Mouse (Mus musculus): ENCODE results near the gene Fam185a. TPM values are rescaled to one million over a fixed set of nuclear protein-coding genes. Genes with fewer than 3 reads are reported as not detected.

Fam185a gene
- polyA plus RNA-seq, 1 experiment from 2014 or later = 7.7 TPM

DNA sequence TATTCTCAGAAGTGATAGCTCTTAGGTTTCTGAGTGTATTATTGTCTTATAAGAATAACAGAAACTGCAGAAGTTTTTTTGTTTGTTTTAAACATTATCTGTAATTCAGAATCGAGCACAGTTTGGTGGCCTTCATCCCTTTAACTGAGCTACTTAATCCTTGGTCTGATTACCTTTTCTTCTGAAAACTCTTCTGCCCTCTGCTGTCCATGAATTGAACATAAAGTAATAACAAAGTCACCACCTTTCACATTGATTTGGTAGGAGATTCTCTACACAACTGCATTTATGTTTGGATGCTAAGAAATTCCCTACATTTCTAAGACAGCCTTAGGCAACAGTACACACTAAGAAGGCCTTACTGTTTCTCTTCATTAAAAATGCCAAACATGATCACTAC is 4.1 kb upstream of the Fam185a start:
- Histone ChIP-seq H3K27ac (ENCODE audit: low read length) (no peak overlapping the region), H3K9me3 (ENCODE audit: low read length) (0 out of 2 replicates have a peak, but pooled peaks cover 3% of the 10 kb centered on the region), H3K9ac (replicated peaks; ENCODE audit: low read length) (no peak overlapping the region), H3K27me3 (ENCODE audit: insufficient read depth, low read length) (no peaks in the 10 kb centered on the region), H3K4me1 (ENCODE audit: insufficient read depth, low read length) (peaks cover 2% of the 10 kb centered on the region), H3K4me2 (replicated peaks; ENCODE audit: low read depth, low read length) (no peak overlapping the region), H3K36me3 (ENCODE audit: insufficient read depth, low read length) (no peaks in the 10 kb centered on the region), H3K4me3 (ENCODE audit: low read length) (no peak overlapping the region)
- no peak for ATAC-seq (ENCODE audit: low FRiP score, low TSS enrichment)
- 20% methylated on average over 1 of the region's 1 CpGs for WGBS

DNA sequence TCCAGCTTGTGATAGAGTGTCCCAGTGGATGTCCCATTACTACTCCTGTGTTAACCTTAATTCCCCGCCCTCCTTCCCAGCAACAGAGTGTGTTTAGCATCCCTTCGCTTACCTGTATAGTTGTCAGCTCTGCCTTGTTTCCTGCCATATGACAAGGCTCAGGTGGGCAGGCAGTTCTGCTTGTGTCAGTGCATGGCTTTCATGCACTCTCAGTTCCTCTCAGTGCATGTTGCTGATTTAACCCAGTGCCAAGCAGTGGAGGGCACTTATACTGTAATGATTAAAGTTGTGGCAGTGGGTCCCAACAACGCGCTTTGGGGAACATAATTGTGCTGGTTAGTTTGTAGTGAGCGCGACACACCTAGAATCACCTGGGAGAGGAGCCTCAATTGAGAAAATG is 1.9 kb downstream of the Fam185a start:
- Histone ChIP-seq H3K9me3 (ENCODE audit: low read length) (no peaks in the 10 kb centered on the region), H3K27me3 (ENCODE audit: insufficient read depth, low read length) (no peaks in the 10 kb centered on the region), H3K27ac (ENCODE audit: low read length) (no peak overlapping the region), H3K9ac (replicated peaks; ENCODE audit: low read length) (no peak overlapping the region), H3K4me2 (replicated peaks; ENCODE audit: low read depth, low read length) (no peak overlapping the region), H3K36me3 (ENCODE audit: insufficient read depth, low read length) (no peaks in the 10 kb centered on the region), H3K4me3 (ENCODE audit: low read length) (no peak overlapping the region; the same call in 1 of the 2 replicates), H3K4me1 (ENCODE audit: insufficient read depth, low read length) (peaks cover 13% of the 10 kb centered on the region)
- 95% methylated on average over 6 of the region's 6 CpGs for WGBS
- no peak for ATAC-seq (ENCODE audit: low FRiP score, low TSS enrichment)

- Histone ChIP-seq H3K36me3 (ENCODE audit: insufficient read depth, low read length) (no peaks in the 10 kb centered on the region), H3K4me2 (replicated peaks; ENCODE audit: low read depth, low read length) (no peak overlapping the region), H3K9ac (replicated peaks; ENCODE audit: low read length) (no peak overlapping the region), H3K4me1 (ENCODE audit: insufficient read depth, low read length) (no peaks in the 10 kb centered on the region), H3K9me3 (ENCODE audit: low read length) (no peaks in the 10 kb centered on the region), H3K27me3 (ENCODE audit: insufficient read depth, low read length) (no peaks in the 10 kb centered on the region), H3K27ac (ENCODE audit: low read length) (no peak overlapping the region), H3K4me3 (ENCODE audit: low read length) (no peak overlapping the region)
- WGBS = 67% methylated on average over 11 of the region's 11 CpGs
- ATAC-seq (ENCODE audit: low FRiP score, low TSS enrichment) = peak; percentile 67; the same call in 1 of the 2 replicates
Measured at GRCm38 (mm10) chr5:21434148-21434929, 9.6 kb downstream of the Fam185a start.

DNA sequence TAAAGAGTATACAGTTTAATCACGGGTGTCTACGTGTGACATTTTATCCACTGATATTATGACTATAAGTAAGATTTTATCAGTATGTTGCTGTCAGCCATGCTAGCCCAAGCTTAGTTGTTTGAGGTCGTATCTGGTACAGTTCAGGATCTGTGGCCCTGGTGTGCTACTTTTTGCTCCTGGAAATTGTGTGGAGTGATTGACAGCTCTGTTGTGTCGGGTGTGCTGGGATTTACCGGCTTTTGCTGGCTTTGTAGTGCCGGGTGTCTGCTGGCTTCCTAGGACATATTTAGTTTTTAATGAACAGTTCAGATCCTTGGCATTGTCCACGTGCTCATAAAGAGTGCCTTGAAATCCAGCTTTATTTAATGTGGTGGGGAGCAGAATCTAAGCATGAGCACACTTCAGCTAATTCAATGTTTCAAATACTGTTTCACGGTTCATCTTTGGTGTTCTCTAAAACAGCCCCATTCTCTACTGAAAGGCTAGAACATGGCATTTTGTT is 11.8 kb downstream of the Fam185a start:
- no peak overlapping the region for H3K4me3 ChIP-seq (ENCODE audit: low read length)
- WGBS = 81% methylated on average over 8 of the region's 8 CpGs
- H3K4me2 ChIP-seq (replicated peaks; ENCODE audit: low read depth, low read length) = no peak overlapping the region
- no peaks in the 10 kb centered on the region for H3K9me3 ChIP-seq (ENCODE audit: low read length)
- H3K36me3 ChIP-seq (ENCODE audit: insufficient read depth, low read length) = no peaks in the 10 kb centered on the region
- no peak overlapping the region for H3K27ac ChIP-seq (ENCODE audit: low read length)
- H3K4me1 ChIP-seq (ENCODE audit: insufficient read depth, low read length) = no peaks in the 10 kb centered on the region; the same call in 1 of the 2 replicates
- no peak overlapping the region for H3K9ac ChIP-seq (replicated peaks; ENCODE audit: low read length)
- no peak for ATAC-seq (ENCODE audit: low FRiP score, low TSS enrichment)
- H3K27me3 ChIP-seq (ENCODE audit: insufficient read depth, low read length) = no peaks in the 10 kb centered on the region

GRCm38 (mm10) chr5:21438428-21438827 is 13.7 kb downstream of the Fam185a start:
- H3K4me3 ChIP-seq (ENCODE audit: low read length) = no peak overlapping the region
- no peaks in the 10 kb centered on the region for H3K27me3 ChIP-seq (ENCODE audit: insufficient read depth, low read length)
- no peak overlapping the region for H3K9ac ChIP-seq (replicated peaks; ENCODE audit: low read length)
- H3K4me1 ChIP-seq (ENCODE audit: insufficient read depth, low read length) = no peaks in the 10 kb centered on the region; the same call in 1 of the 2 replicates
- H3K9me3 ChIP-seq (ENCODE audit: low read length) = no peaks in the 10 kb centered on the region
- 81% methylated on average over 9 of the region's 9 CpGs for WGBS
- 0 out of 2 replicates have a peak, but pooled peaks cover 4% of the 10 kb centered on the region for H3K36me3 ChIP-seq (ENCODE audit: insufficient read depth, low read length)
- H3K4me2 ChIP-seq (replicated peaks; ENCODE audit: low read depth, low read length) = no peak overlapping the region
- no peak for ATAC-seq (ENCODE audit: low FRiP score, low TSS enrichment)
- H3K27ac ChIP-seq (ENCODE audit: low read length) = no peak overlapping the region

- no peak for ATAC-seq (ENCODE audit: low FRiP score, low TSS enrichment)
- 0 out of 2 replicates have a peak, but pooled peaks cover 4% of the 10 kb centered on the region for H3K36me3 ChIP-seq (ENCODE audit: insufficient read depth, low read length)
- no peak overlapping the region for H3K4me3 ChIP-seq (ENCODE audit: low read length)
- H3K4me2 ChIP-seq (replicated peaks; ENCODE audit: low read depth, low read length) = no peak overlapping the region
- WGBS = 89% methylated on average over 7 of the region's 7 CpGs
- no peak overlapping the region for H3K9ac ChIP-seq (replicated peaks; ENCODE audit: low read length)
- H3K4me1 ChIP-seq (ENCODE audit: insufficient read depth, low read length) = peaks cover 4% of the 10 kb centered on the region; the same call in 1 of the 2 replicates
- no peak overlapping the region for H3K27ac ChIP-seq (ENCODE audit: low read length)
- no peaks in the 10 kb centered on the region for H3K9me3 ChIP-seq (ENCODE audit: low read length)
- no peaks in the 10 kb centered on the region for H3K27me3 ChIP-seq (ENCODE audit: insufficient read depth, low read length)
Measured at GRCm38 (mm10) chr5:21439446-21440110, 14.8 kb downstream of the Fam185a start.

DNA sequence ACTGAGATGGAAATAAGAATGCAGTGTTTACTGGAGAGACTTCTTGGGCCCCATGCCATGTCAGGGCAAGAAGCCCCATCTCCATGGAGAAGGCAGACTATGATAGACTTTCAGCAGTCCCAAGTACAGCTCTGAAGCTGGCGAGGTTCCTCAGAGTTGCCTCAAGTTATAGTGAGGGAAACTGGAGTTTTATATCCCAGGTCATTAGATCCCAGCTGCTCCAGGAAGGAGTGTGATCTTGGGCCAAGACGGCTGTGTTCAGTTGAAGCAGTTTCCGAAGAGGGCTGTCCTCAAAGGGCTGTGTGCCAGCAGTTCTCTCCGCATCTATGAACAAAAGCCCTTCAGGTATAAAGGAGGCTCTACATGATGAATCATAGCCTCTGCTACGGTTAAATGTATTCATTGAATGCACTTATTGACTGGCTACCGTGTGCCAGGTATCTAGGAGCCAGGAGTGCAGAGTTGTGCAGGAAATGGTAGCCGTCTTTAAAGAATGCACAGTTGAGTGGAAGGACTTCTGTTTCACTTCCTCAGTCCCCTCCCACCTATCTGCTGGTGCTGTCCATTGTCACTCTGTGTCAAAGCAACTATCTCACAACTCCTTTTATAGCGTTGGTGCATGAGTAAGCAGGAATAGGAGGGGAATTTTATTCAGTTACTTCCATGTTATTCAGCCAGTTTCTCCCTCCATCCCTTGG is 16.2 kb downstream of the Fam185a start:
- Histone ChIP-seq H3K36me3 (ENCODE audit: insufficient read depth, low read length) (0 out of 2 replicates have a peak, but pooled peaks cover 4% of the 10 kb centered on the region), H3K9ac (replicated peaks; ENCODE audit: low read length) (no peak overlapping the region), H3K4me2 (replicated peaks; ENCODE audit: low read depth, low read length) (no peak overlapping the region), H3K27ac (ENCODE audit: low read length) (peak overlapping the region; percentile 31; the same call in 1 of the 2 replicates), H3K4me3 (ENCODE audit: low read length) (no peak overlapping the region), H3K9me3 (ENCODE audit: low read length) (no peaks in the 10 kb centered on the region), H3K27me3 (ENCODE audit: insufficient read depth, low read length) (no peaks in the 10 kb centered on the region), H3K4me1 (ENCODE audit: insufficient read depth, low read length) (peaks cover 4% of the 10 kb centered on the region; the same call in 1 of the 2 replicates)
- WGBS = 54% methylated on average over 8 of the region's 8 CpGs
- ATAC-seq (ENCODE audit: low FRiP score, low TSS enrichment) = peak; percentile 54; the same call in 1 of the 2 replicates

DNA sequence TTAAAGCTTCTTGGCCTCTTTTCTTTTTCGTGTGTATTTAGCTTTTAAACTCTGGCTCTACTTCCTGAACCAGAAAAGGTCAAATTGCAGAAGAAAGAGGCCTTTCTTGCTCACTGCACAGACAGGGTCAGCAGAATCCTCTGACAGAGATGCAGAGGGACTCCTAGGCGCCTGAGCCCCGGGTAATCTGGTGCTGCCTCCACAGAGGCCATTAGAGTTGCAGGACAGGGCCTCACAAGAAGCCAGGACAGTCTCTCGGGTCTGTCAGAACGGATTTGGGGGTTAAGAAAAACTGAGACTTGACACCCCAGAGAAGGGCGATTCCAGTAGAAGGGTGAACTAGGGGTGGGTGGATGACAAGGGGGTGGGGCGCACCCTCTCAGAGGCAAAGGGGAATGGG is 42.6 kb downstream of the Fam185a start:
- Histone ChIP-seq H3K27ac (ENCODE audit: low read length) (peak overlapping the region; percentile 64), H3K9me3 (ENCODE audit: low read length) (no peaks in the 10 kb centered on the region), H3K4me3 (ENCODE audit: low read length) (no peak overlapping the region), H3K36me3 (ENCODE audit: insufficient read depth, low read length) (no peaks in the 10 kb centered on the region), H3K4me2 (replicated peaks; ENCODE audit: low read depth, low read length) (no peak overlapping the region), H3K9ac (replicated peaks; ENCODE audit: low read length) (no peak overlapping the region), H3K4me1 (ENCODE audit: insufficient read depth, low read length) (no peaks in the 10 kb centered on the region; the same call in 1 of the 2 replicates), H3K27me3 (ENCODE audit: insufficient read depth, low read length) (no peaks in the 10 kb centered on the region)
- peak; percentile 73; the same call in 1 of the 2 replicates for ATAC-seq (ENCODE audit: low FRiP score, low TSS enrichment)
- 35% methylated on average over 7 of the region's 7 CpGs for WGBS

GRCm38 (mm10) chr5:21468100-21468499 is 43.3 kb downstream of the Fam185a start:
- peak overlapping the region; percentile 25; the same call in 1 of the 2 replicates for H3K27ac ChIP-seq (ENCODE audit: low read length)
- no peak for ATAC-seq (ENCODE audit: low FRiP score, low TSS enrichment)

More at GRCm38 (mm10) chr5:21468100-21468499, 43.3 kb downstream of the Fam185a start:
- no peak overlapping the region for H3K9ac ChIP-seq (replicated peaks; ENCODE audit: low read length)
- no peaks in the 10 kb centered on the region for H3K36me3 ChIP-seq (ENCODE audit: insufficient read depth, low read length)
- no peak overlapping the region for H3K4me2 ChIP-seq (replicated peaks; ENCODE audit: low read depth, low read length)
- WGBS = 84% methylated on average over 12 of the region's 12 CpGs
- H3K27me3 ChIP-seq (ENCODE audit: insufficient read depth, low read length) = no peaks in the 10 kb centered on the region
- H3K9me3 ChIP-seq (ENCODE audit: low read length) = no peaks in the 10 kb centered on the region
- no peaks in the 10 kb centered on the region; the same call in 1 of the 2 replicates for H3K4me1 ChIP-seq (ENCODE audit: insufficient read depth, low read length)
- no peak overlapping the region for H3K4me3 ChIP-seq (ENCODE audit: low read length)
